Mouse (Mus musculus) olfactory bulb, adult 2 months (tissue): Measurements from ENCODE around the gene Asb3.

Experiments
- CTCF ChIP-seq: fragments of 200-500 bp; IDR thresholded peaks from 2 replicates; pipeline ENCODE4 v1.5.1; 2012; ENCODE audit warnings: low read depth, mild to moderate bottlenecking, low read length, moderate library complexity; ENCODE audit not compliant: insufficient read depth
- POLR2A ChIP-seq: fragments of 200-500 bp; IDR thresholded peaks from 2 replicates; pipeline ENCODE4 v1.6.1; 2012; ENCODE audit warnings: mild to moderate bottlenecking, low read depth, low read length, moderate library complexity; ENCODE audit not compliant: insufficient read depth

GRCm38 (mm10) chr11:30952829-30953228 lies 67.6 kb downstream of the Asb3 start:
- no peak for TF ChIP-seq POLR2A
- no peak for TF ChIP-seq CTCF
